Mouse (Mus musculus) bone marrow, adult 2 months (tissue): ENCODE measurements at regions not wholly inside any gene's neighbourhood (a gene's known extent, or its start where the extent isn't known, plus 50 kb on each side); places are given as distances from the start of the nearest gene placed in this dataset.

Experiments
- H3K27ac ChIP-seq: fragments of 200-500 bp; 2 replicates; pipeline ENCODE4 v1.5.1; 2012; ENCODE audit warnings: low read depth, mild to moderate bottlenecking, control low read depth, inconsistent platforms, low read length; ENCODE audit not compliant: control insufficient read depth, poor library complexity, insufficient read depth
- H3K4me1 ChIP-seq: fragments of 200-500 bp; 2 replicates; pipeline ENCODE4 v1.6.1; 2011; ENCODE audit warnings: low read length; ENCODE audit not compliant: control insufficient read depth, insufficient read depth
- H3K4me3 ChIP-seq: fragments of 200-500 bp; replicated peaks from 2 replicates; pipeline ENCODE3; 2011; ENCODE audit warnings: mild to moderate bottlenecking, low read depth, low read length, control low read depth; ENCODE audit not compliant: control insufficient read depth
- CTCF ChIP-seq: fragments of 200-500 bp; IDR thresholded peaks from 2 replicates; pipeline ENCODE4 v1.5.1; 2011; ENCODE audit warnings: low read length, control low read depth; ENCODE audit not compliant: control insufficient read depth, insufficient read depth
- POLR2A ChIP-seq: fragments of 200-500 bp; IDR thresholded peaks from 2 replicates; pipeline ENCODE4 v1.6.1; 2011; ENCODE audit warnings: low read depth, mild to moderate bottlenecking, control low read depth, low read length, borderline replicate concordance; ENCODE audit not compliant: control insufficient read depth
- WGBS: fragments of 180-500 bp; shearing (Covaris S2); methylation state at CpG from one replicate; pipeline ENCODE4 v1.1.7; 2018; 5-methylcytosine and 5-hydroxymethylcytosine counted together

- 92% methylated on average over 4 of the region's 4 CpGs for WGBS
- no peak overlapping the region for H3K4me3 ChIP-seq
- H3K4me1 ChIP-seq, result no peaks in the 10 kb centered on the region; the same call in 1 of the 2 replicates
- TF ChIP-seq CTCF, result no peak
- no peak for TF ChIP-seq POLR2A
- H3K27ac ChIP-seq, result no peak overlapping the region
These were observed 63.5 kb upstream of the Zfp366 start for GRCm38 (mm10) chr13:99121096-99121495.

DNA sequence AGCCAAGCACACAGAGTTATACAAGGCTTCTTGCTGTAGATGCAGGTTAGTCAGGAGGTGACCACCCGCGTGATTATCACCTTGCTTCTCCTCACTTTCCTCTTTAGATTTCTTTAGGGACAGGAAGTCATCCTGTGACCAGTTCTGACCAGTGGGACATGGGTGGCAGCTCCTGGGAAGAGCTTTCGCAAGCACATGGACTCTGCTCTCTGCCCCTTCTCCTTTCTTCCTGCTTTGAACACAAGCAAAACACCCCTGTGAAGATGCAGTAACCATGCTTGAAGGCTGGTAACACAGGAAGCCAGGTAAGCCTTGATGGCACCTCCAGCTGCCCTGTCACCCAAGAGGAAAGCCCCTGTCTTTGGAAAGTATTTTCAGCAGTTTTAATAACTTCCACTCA is 64.7 kb upstream of the Zfp366 start:
- TF ChIP-seq POLR2A, result no peak
- WGBS, result 82% methylated on average over 3 of the region's 3 CpGs

DNA sequence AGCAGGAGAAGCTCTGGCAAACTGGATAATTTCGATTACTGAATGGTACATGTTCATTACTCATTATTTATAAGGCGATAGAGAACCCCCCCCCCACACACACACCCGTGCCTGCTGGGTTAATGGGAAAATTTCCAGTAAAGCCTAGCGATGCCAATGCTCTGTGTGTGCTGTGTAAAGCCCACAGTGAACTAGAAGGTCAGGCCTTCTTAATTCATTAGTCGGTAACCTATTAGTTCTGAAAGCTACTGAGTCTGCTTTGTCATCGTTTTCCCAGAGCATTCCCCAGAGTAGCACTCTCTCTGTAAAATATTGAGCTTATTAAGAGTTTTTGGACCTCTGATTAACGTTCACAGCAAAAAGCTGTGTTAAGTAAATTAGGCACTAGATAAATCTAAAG is 65.7 kb upstream of the Zfp366 start:
- H3K27ac ChIP-seq, result no peak overlapping the region
- H3K4me3 ChIP-seq, result no peak overlapping the region
- no peak for TF ChIP-seq POLR2A
- no peak for TF ChIP-seq CTCF
- 80% methylated on average over 7 of the region's 7 CpGs for WGBS
- H3K4me1 ChIP-seq, result no peaks in the 10 kb centered on the region; the same call in 1 of the 2 replicates

More for the DNA sequence above, 64.7 kb upstream of the Zfp366 start:
- H3K4me3 ChIP-seq, result no peak overlapping the region
- H3K4me1 ChIP-seq, result no peaks in the 10 kb centered on the region; the same call in 1 of the 2 replicates
- H3K27ac ChIP-seq, result no peak overlapping the region

DNA sequence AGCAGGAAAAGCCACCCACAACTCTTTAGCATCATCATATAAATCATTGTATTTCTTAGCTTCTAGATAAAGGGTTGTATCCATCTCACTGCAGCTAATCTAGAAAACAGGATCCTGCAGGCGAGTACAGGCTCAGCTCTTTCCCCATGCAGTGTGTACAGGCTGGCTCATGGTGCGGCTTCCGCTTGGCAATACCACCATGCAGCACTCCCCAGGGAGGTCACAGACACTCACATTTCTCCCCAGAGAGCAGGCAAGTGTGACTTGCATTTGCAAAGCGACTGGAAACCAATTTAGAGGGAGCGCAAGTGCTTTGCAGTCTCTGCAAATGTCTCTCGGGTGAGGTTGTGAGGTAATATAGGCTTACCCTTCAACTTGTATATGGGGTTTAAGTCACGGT is 69.1 kb upstream of the Zfp366 start:
- TF ChIP-seq POLR2A (no peak), CTCF (no peak)
- WGBS, result 80% methylated on average over 7 of the region's 7 CpGs
- Histone ChIP-seq H3K4me3 (no peak overlapping the region), H3K27ac (no peak overlapping the region), H3K4me1 (no peaks in the 10 kb centered on the region)

DNA sequence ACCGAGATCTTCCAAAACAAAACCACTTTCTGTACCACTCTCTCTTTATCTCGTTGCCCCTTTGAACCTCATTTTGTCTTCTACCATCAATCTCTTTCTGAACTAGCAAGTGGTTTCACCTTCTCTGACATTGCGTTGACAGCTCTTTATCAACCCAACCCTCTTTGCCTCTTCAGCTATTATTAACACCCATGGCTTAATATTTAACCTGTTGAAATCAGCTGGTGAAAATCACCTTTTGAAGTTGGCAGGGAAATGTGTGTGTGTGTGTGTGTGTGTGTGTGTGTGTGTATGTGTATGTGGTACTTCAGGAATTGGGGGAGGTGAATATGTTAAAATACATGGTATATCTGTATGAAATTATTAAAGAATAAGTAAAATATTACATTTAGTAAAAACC is 70.1 kb upstream of the Zfp366 start:
- no peak for TF ChIP-seq POLR2A
- no peak for TF ChIP-seq CTCF
- H3K4me1 ChIP-seq, result no peaks in the 10 kb centered on the region
- 71% methylated on average over 3 of the region's 3 CpGs for WGBS
- no peak overlapping the region for H3K4me3 ChIP-seq
- no peak overlapping the region for H3K27ac ChIP-seq

DNA sequence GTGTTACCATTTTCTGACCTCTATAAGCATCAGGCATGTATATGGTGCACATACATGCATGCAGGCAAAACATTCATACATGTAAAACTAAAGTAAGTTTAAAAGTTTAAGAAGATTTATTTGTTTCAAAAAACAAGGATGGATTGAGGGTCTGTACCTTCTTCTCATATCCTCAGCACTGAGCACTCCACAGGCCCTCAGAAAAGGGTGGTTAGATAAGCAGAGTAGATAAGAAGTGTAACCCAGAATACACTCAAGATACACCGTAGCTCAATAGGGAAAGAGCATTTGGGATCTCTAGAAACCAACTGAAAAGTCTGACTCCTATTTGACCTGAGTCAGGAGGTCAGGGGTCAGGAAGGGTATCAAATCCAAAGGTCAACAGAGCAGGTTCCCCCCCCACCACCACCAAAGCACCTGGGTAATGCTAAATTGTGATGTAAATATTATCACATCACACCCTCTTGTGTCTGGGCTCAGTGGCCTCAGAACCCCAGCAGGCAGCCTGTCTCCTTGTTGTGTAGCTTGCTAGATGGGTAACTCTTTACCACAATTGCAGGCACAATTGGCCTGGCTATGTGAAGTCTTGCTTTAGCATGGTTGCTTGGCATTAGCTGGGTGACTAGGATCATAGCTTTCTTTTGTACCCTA is 72.8 kb upstream of the Zfp366 start:
- WGBS, result 59% methylated on average over 1 of the region's 1 CpGs
- H3K27ac ChIP-seq, result no peak overlapping the region
- TF ChIP-seq CTCF, result no peak
- TF ChIP-seq POLR2A, result no peak
- H3K4me3 ChIP-seq, result no peak overlapping the region
- peaks cover 2% of the 10 kb centered on the region; the same call in 1 of the 2 replicates for H3K4me1 ChIP-seq

GRCm38 (mm10) chr13:99107983-99108382 is 76.6 kb upstream of the Zfp366 start:
- 52% methylated on average over 4 of the region's 4 CpGs for WGBS
- Histone ChIP-seq H3K4me1 (peaks cover 2% of the 10 kb centered on the region; the same call in 1 of the 2 replicates), H3K27ac (peak overlapping the region; percentile 54; the same call in 1 of the 2 replicates), H3K4me3 (no peak overlapping the region)
- no peak for TF ChIP-seq CTCF
- TF ChIP-seq POLR2A, result no peak

GRCm38 (mm10) chr13:99102089-99102681 is 82.4 kb upstream of the Zfp366 start:
- H3K27ac ChIP-seq, result no peak overlapping the region
- TF ChIP-seq CTCF (no peak), POLR2A (no peak)
- peaks cover 3% of the 10 kb centered on the region; the same call in 1 of the 2 replicates for H3K4me1 ChIP-seq
- 48% methylated on average over 9 of the region's 9 CpGs for WGBS
- no peak overlapping the region for H3K4me3 ChIP-seq
